Mouse (Mus musculus) ES-E14 (cell line): Measurements from ENCODE around the gene Il1rapl1.

Experiments used
- CHD2 ChIP-seq: IDR thresholded peaks from 2 replicates; pipeline ENCODE4 v1.6.1; 2014; ENCODE audit warnings: mild to moderate bottlenecking, low read depth, low read length, inconsistent platforms
- HCFC1 ChIP-seq: IDR thresholded peaks from 2 replicates; pipeline ENCODE4 v1.6.1; 2012; ENCODE audit warnings: low read length, inconsistent platforms, borderline replicate concordance; ENCODE audit not compliant: insufficient read depth
- MAFK ChIP-seq: IDR thresholded peaks from 2 replicates; pipeline ENCODE4 v1.6.1; 2014; ENCODE audit warnings: mild to moderate bottlenecking, low read depth, low read length, inconsistent platforms; ENCODE audit not compliant: insufficient read depth
- ZNF384 ChIP-seq: IDR thresholded peaks from 2 replicates; pipeline ENCODE4 v1.6.1; 2012; ENCODE audit warnings: low read depth, low read length, inconsistent platforms

DNA sequence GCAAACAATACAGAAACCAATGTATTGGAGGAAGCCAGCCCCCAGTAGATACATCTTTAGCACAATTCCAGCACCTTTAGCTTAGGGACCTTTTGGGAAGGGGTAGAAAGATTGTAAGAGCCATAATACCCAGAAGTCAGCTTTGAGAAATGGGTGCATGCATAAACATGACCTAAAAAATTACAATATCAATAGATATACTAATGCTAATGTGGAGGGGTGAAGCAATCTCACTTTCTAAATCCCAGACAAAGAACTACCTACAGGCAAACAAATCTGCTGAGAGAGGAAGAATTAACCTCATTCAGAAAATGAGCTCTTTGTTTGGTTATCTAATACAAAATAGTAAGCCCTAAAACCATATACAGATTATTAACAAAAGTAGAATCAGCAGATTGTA, 607.4 kb downstream of the Il1rapl1 start:
- no peak for TF ChIP-seq MAFK
- TF ChIP-seq ZNF384 = no peak
- no peak for TF ChIP-seq CHD2
- no peak for TF ChIP-seq HCFC1
